Mouse (Mus musculus): ENCODE results near the gene Uchl3.

Gene Uchl3

GRCm38 (mm10) chr14:101653581-101654525, at the start of gene Uchl3:
Uchl3 (plus strand) TSS chr14:101653967.
- peak; percentile 99 for DNase-seq

- DNase-seq: no peak
Observed at GRCm38 (mm10) chr14:101605843-101606242, 47.9 kb upstream of the Uchl3 start.

DNA sequence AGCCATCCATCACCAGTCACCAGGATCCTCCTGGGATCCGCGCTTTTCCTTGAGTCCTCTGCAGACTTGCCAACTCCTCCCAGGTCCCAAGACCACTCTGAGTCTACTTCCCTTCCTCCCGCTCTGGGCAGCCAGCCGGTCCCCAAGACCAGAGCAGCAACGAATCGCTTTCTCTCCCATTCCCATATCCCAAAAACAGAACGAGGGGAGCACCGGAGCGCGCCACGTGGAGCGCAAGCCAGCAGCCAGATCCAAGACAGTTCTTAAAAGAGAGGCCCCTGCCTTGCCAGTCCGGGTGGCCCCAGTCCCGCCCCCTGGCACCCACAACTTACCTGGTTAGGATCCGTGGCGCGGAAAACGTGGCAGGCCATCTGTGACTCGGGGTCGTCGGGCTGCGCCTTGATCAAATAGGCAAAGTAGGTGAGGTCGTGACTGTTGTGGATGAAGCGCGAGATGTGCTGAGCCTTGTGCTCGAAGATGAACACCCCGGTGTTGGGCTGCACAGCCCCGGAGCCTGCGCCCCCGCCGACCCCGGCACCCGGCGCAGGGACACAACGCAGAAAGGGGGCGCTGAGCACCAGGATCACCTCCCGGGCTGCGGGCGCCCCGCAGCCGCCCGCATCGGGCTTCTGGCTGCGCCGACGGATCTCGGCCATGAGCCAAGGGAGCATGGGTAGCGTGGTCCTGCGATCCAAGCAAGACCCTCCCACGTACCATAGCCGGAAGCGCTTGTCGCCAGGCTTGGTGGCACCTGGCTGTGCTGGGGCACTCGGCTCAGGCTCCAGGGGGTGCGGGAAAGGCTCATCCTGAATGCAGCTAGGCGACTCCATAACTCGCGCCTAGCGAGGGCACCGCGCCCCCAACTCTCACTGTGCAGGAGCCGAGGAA, 45.9 kb upstream of the Uchl3 start:
- DNase-seq: peak; percentile 66

- DNase-seq: peak; percentile 72
Observed at GRCm38 (mm10) chr14:101608519-101609368, 45.0 kb upstream of the Uchl3 start, which contains the start of gene Tbc1d4. Tbc1d4 (minus strand) TSS chr14:101609191.

- no peak for DNase-seq
Observed at GRCm38 (mm10) chr14:101610701-101611100, 43.1 kb upstream of the Uchl3 start.

- no peak for DNase-seq
Observed at GRCm38 (mm10) chr14:101613206-101613605, 40.6 kb upstream of the Uchl3 start.

- no peak for DNase-seq
Observed at GRCm38 (mm10) chr14:101616178-101616577, 37.6 kb upstream of the Uchl3 start.

GRCm38 (mm10) chr14:101617680-101618079, 36.1 kb upstream of the Uchl3 start:
- peak; percentile 16 for DNase-seq

DNA sequence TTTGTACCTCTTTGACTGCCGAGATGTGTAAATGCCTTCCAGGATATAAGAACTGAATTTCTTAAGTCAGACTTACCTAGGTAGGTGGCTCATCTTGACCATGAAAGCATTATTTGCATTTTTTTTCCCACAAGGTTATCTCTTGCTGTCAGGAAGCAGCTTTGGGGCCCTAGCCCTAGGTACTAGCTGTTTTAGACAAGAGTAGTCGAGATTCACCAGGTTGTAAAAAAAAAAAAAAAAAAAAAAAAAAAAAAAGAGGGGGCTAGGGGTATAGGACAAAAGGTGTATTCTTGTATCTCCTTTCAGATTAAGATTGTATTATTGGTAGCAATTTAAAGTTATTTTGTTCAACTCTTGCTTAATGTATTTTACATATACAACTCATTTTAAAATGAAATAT, 23.2 kb upstream of the Uchl3 start:
- DNase-seq: no peak

- no peak for DNase-seq
Observed at GRCm38 (mm10) chr14:101635765-101636164, 18.0 kb upstream of the Uchl3 start.

DNA sequence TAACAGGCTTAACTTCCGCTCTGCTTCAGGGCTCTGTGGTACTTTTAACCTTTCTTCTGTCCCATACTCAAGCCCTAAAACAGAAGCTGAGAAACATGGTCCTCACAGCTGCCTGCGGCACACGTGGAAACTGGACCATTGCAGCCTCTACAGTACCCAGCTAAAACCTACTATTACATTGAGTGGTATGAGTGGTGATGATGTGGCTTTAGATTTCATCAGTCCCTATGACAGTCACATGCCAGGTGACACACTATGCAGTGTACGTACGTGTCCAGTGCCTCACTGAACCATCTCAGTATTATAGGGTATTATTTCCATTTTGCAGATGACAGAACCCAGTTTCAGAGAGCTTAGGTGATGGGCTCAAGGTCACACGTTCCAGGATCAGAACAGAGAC, 16.4 kb upstream of the Uchl3 start:
- DNase-seq: no peak

DNA sequence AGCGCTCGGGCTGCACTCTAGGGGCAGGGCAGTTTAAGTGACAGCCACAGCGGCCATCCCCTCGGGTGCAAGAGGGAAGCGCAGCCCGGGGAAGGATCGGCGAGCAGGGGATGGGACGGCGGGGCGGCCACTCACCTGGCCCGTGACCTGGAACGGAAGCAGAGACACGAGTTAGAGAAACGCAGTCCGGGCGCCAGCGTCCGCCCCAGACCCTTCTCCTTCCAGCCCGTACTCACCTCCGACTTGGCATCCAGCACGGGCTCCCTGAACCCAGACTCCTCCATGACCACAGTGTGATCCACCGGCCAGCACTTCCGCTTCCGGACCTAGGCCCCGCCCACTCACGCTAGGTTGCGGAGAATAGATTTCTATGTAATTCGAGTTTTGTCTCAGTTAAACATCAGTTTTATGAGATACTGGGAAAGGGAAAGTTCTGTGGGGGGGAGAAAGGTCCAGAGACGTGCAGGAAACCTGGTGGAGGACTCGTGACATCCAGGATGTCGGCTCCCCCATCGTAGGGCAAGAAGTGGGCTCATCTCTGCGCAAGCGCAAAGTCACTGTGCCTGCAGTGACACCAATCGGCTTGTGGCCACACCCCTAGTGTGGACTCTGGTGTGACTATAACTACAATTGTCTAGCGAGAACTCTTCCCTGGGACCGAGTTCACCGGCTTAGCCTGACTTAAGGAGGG, 13.5 kb upstream of the Uchl3 start, which contains the start of gene Commd6:
Commd6 (minus strand) TSS at position 534 of the 691 bp plus-strand sequence.
- DNase-seq: peak; percentile 90

GRCm38 (mm10) chr14:101644948-101645347, 8.8 kb upstream of the Uchl3 start:
- DNase-seq: no peak

GRCm38 (mm10) chr14:101650551-101650950, 3.2 kb upstream of the Uchl3 start:
- no peak for DNase-seq

GRCm38 (mm10) chr14:101652571-101652970, 1.2 kb upstream of the Uchl3 start:
- DNase-seq: no peak

DNA sequence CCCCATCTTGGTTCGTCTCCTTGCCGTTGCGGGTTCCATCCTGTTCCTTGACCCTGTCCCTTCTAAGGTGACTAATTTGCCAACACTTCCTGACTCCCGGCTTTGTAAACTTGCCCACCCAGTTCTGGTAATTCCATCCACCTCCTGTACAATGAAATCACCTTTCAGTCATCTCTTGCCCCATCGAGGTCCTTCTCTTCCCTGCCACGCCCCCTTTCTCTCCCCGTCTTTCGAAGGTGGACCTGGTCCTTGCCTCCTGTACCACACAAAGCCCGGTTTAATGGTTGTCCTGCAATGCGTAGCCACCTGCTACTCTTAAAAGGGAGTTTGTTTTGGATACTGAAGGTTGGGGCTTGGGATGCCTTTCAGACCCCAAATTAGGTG, 751 bp downstream of the Uchl3 start:
- no peak for DNase-seq

GRCm38 (mm10) chr14:101656307-101656706, 2.5 kb downstream of the Uchl3 start:
- DNase-seq: peak; percentile 21

DNA sequence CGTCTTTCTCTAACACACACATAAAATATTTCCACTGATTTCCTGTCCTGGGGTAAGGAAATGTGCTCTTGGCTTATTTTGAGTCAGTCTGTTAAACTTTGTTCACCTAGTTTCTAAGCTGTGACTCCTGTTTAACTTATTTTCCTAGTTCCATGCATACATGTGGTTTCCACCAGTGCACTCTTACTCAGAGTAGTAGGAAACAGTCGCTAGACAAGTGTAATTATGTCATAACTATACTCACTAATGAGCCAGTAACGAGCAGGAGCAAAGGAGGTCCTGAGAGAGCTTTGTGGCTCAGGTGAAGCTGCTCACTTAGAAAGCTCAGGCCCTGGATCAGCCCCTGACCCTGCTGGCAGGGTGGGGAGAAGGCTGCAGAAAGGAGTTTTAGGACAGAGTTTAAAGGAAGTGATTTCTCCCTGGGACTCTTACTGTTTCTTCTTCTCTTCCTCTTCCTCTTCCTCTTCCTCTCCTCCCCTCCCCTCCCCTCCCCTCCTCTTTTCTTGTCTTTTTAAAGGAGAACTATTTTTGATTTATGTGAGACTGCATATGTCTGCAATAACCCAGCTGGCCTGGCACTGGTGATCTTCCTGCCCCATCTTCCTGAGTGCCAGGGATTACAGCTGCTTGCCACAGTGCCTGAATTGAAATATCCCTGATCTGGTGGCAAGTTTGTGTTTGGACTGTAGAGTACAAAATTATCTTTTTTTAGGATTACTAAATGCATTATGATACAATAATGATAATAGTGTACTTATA, 8.1 kb downstream of the Uchl3 start:
- DNase-seq: no peak

- DNase-seq: no peak
Observed at GRCm38 (mm10) chr14:101664274-101664673, 10.5 kb downstream of the Uchl3 start.

DNA sequence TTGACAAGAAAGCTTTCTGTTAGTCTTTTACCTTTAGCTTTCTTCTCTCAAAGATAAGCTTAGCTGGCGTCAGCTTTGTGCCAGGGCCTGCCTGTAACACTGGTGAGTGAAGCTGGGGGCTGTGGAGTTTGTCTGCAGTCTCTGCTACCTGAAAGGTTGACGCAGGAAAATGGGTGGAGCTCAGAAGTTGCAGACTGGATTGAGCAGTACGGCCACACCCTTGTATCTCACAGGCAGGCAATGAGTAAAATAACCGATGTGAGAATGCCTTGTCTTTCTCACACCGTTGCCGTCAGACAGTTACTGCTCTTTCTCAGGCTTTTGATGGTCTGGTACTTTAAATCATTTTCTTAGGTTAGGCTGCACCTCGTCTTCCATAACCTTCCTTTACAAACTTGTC, 12.3 kb downstream of the Uchl3 start:
- no peak for DNase-seq

GRCm38 (mm10) chr14:101666536-101666935, 12.8 kb downstream of the Uchl3 start:
- DNase-seq: no peak
